Mouse (Mus musculus): ENCODE results near the gene Alkbh2.

GRCm38 (mm10) chr5:114157236-114157635 lies 29.2 kb upstream of the Alkbh2 start:
- TF ChIP-seq POLR2A (IDR thresholded peaks at IDR 0.05; ENCODE audit: borderline replicate concordance, extremely low read depth, low read depth, low read length) (no peak), CTCF (IDR thresholded peaks at IDR 0.05; ENCODE audit: insufficient read depth, low read length) (no peak)

All from lung, adult 2 months (tissue).